ENCODE assay signal across 15 mouse cellular contexts in the genomic region with DNA sequence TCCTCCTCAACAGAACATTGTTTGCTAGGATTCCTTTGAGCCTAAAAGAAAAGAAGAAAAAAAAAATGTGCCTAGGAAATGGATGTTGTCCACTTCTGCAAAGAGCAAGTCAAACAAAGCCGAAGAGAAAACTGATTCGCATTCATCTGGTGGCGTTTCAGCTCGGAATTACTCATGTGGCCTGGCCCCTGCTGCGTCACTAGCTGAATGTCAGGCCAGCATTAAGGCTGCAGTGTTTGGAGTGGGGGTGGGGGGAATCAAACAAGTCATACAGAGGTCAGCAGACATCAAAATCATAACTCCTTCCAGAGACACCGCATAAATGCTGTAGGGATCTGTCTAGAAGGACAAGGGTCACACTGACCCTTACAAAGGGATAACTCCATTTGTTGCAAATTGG.
DNase-seq lines count a peak whose midpoint lies in the region; ATAC-seq and TF ChIP-seq lines count a peak whose summit lies in the region.
"Had no signal": no experiment of that assay in that cellular context is flagged by ENCODE, and none has a peak within 500 bp of the region (broad histone marks: within the 10 kb centered on the region; RNA-seq: fewer than 3 reads in every experiment).

No protein-coding gene starts in this region.

- peak; percentile 4 for DNase-seq in forebrain, embryonic 14.5 days (ENCODE audit: low spot score)
- DNase-seq in forebrain, postnatal 0 days, result no peak
- DNase-seq in kidney, postnatal 4 days, result peak; percentile 11 to 35
- no peak for DNase-seq in kidney, adult 18-20 months
- DNase-seq in embryonic facial prominence, embryonic 11.5 days (ENCODE audit: low spot score), result peak; percentile 63
- peak; percentile 43 for DNase-seq in mesoderm, embryonic 11.5 days (ENCODE audit: low read depth, low spot score)
- DNase-seq in thymus, postnatal 4 days, result no peak
- DNase-seq in left cerebral cortex, adult 8-10 months (ENCODE audit: low spot score in 2 of 2), result no peak
- DNase-seq: cerebellum, adult 9-10 months; heart, postnatal 36 days; thymus, postnatal 36 days had no signal

- H3K27me3 ChIP-seq in forebrain, embryonic 14.5 days (replicated peaks; ENCODE audit: control insufficient read depth, insufficient read depth, low read length), result no peaks in the 10 kb centered on the region
- H3K27me3 ChIP-seq in forebrain, postnatal 0 days (ENCODE audit: insufficient read depth, low read length), result no peaks in the 10 kb centered on the region
- no peaks in the 10 kb centered on the region for H3K27me3 ChIP-seq in embryonic facial prominence, embryonic 11.5 days (ENCODE audit: control insufficient read depth, insufficient read depth, low read length)
- H3K27me3 ChIP-seq: CH12.LX; forebrain, embryonic 13.5 days; liver, embryonic 15.5 days; neural tube, embryonic 12.5 days had no signal

- no peaks in the 10 kb centered on the region for H3K36me3 ChIP-seq in forebrain, embryonic 14.5 days (ENCODE audit: control insufficient read depth, insufficient read depth, low read length)
- no peaks in the 10 kb centered on the region for H3K36me3 ChIP-seq in forebrain, postnatal 0 days (ENCODE audit: insufficient read depth)
- no peaks in the 10 kb centered on the region for H3K36me3 ChIP-seq in embryonic facial prominence, embryonic 11.5 days (replicated peaks; ENCODE audit: control insufficient read depth, insufficient read depth, low read depth, low read length)
- H3K36me3 ChIP-seq: liver, embryonic 15.5 days; neural tube, embryonic 12.5 days had no signal

- H3K4me3 ChIP-seq in forebrain, embryonic 14.5 days (ENCODE audit: low read depth, low read length), result no peak overlapping the region
- no peak overlapping the region for H3K4me3 ChIP-seq in forebrain, postnatal 0 days (ENCODE audit: low read depth, low read length)
- no peak overlapping the region for H3K4me3 ChIP-seq in embryonic facial prominence, embryonic 11.5 days (ENCODE audit: low read depth, low read length)
- H3K4me3 ChIP-seq: forebrain, embryonic 13.5 days; liver, embryonic 15.5 days; neural tube, embryonic 12.5 days had no signal

- ATAC-seq in forebrain, embryonic 14.5 days, result no peak
- ATAC-seq in forebrain, postnatal 0 days, result no peak
- ATAC-seq in embryonic facial prominence, embryonic 11.5 days (replicated peaks; ENCODE audit: insufficient number of reproducible peaks, low FRiP score, low TSS enrichment, low read depth), result no peak
- ATAC-seq: forebrain, embryonic 13.5 days had no signal

- TF ChIP-seq CTCF in forebrain, postnatal 0 days (IDR thresholded peaks at IDR 0.05; ENCODE audit: low read depth), result no peak

- no peak overlapping the region for H3K9ac ChIP-seq in forebrain, embryonic 14.5 days (ENCODE audit: low read length)
- no peak overlapping the region for H3K9ac ChIP-seq in forebrain, postnatal 0 days
- H3K9ac ChIP-seq in embryonic facial prominence, embryonic 11.5 days (replicated peaks; ENCODE audit: low read length), result no peak overlapping the region
- H3K9ac ChIP-seq: forebrain, embryonic 13.5 days; liver, embryonic 15.5 days; neural tube, embryonic 12.5 days had no signal

- H3K4me2 ChIP-seq in forebrain, embryonic 14.5 days (ENCODE audit: low read length), result no peak overlapping the region
- no peak overlapping the region for H3K4me2 ChIP-seq in forebrain, postnatal 0 days (ENCODE audit: low read depth)
- no peak overlapping the region for H3K4me2 ChIP-seq in embryonic facial prominence, embryonic 11.5 days (ENCODE audit: low read depth, low read length)
- H3K4me2 ChIP-seq: forebrain, embryonic 13.5 days; liver, embryonic 15.5 days; neural tube, embryonic 12.5 days had no signal

- no peaks in the 10 kb centered on the region for H3K4me1 ChIP-seq in forebrain, embryonic 14.5 days (ENCODE audit: control insufficient read depth, insufficient read depth, low read length)
- H3K4me1 ChIP-seq in forebrain, postnatal 0 days (ENCODE audit: insufficient read depth), result no peaks in the 10 kb centered on the region
- no peaks in the 10 kb centered on the region; the same call in 1 of the 2 replicates for H3K4me1 ChIP-seq in embryonic facial prominence, embryonic 11.5 days (ENCODE audit: control insufficient read depth, insufficient read depth, low read length)
- H3K4me1 ChIP-seq: forebrain, embryonic 13.5 days; liver, embryonic 15.5 days had no signal

- WGBS in forebrain, embryonic 14.5 days, result 55% methylated on average over 6 of the region's 6 CpGs
- 42% methylated on average over 6 of the region's 6 CpGs for WGBS in forebrain, postnatal 0 days
- WGBS in embryonic facial prominence, embryonic 11.5 days, result 16% methylated on average over 6 of the region's 6 CpGs

- H3K9me3 ChIP-seq in forebrain, embryonic 14.5 days (replicated peaks; ENCODE audit: control insufficient read depth, low read length), result no peaks in the 10 kb centered on the region
- no peaks in the 10 kb centered on the region for H3K9me3 ChIP-seq in forebrain, postnatal 0 days (ENCODE audit: low read length)
- H3K9me3 ChIP-seq in embryonic facial prominence, embryonic 11.5 days (replicated peaks; ENCODE audit: control insufficient read depth, low read length), result no peaks in the 10 kb centered on the region
- H3K9me3 ChIP-seq: forebrain, embryonic 13.5 days; liver, embryonic 15.5 days; neural tube, embryonic 12.5 days had no signal

- H3K27ac ChIP-seq in forebrain, embryonic 14.5 days (ENCODE audit: low read depth, low read length), result no peak overlapping the region
- no peak overlapping the region for H3K27ac ChIP-seq in forebrain, postnatal 0 days (ENCODE audit: low read depth, low read length)
- no peak overlapping the region for H3K27ac ChIP-seq in embryonic facial prominence, embryonic 11.5 days (replicated peaks; ENCODE audit: low read depth, low read length)
- H3K27ac ChIP-seq: forebrain, embryonic 13.5 days; liver, embryonic 15.5 days; neural tube, embryonic 12.5 days had no signal

Comparison
In these comparisons a context has a peak if more than half of its experiments do, and no peak if none do; other contexts are left out.
1. DNase-seq: peak in forebrain, embryonic 14.5 days (single experiment), kidney, postnatal 4 days (2 of 2), embryonic facial prominence, embryonic 11.5 days (single experiment) and mesoderm, embryonic 11.5 days (single experiment); none in forebrain, postnatal 0 days (single experiment), kidney, adult 18-20 months (single experiment), thymus, postnatal 4 days (single experiment) and left cerebral cortex, adult 8-10 months (0 of 2).